Mouse (Mus musculus) hindbrain, postnatal 0 days (tissue): Measurements from ENCODE around the gene Kmt2e. TPM values are rescaled to one million over a fixed set of nuclear protein-coding genes. Genes with fewer than 3 reads are reported as not detected.

Experiments used
- ATAC-seq: fragments of 200-750 bp; cut with Nextera tagmentation; 2 replicates; pipeline ENCODE4 v1.8.0; 2017; ENCODE audit warnings: mild to moderate bottlenecking, moderate TSS enrichment, moderate library complexity
- DNase-seq: peaks from one replicate; pipeline ENCODE4 v3.0.0-alpha.2; 2015; ENCODE audit warnings: low spot score
- H3K27ac ChIP-seq: fragments of 300-500 bp; sonication (generic); 2 replicates; pipeline ENCODE4 v1.5.1; 2014; ENCODE audit warnings: mild to moderate bottlenecking
- H3K27me3 ChIP-seq: fragments of 300-500 bp; sonication (generic); 2 replicates; pipeline ENCODE4 v1.6.1; 2014; ENCODE audit warnings: low read length, mixed read lengths; ENCODE audit not compliant: insufficient read depth
- H3K36me3 ChIP-seq: fragments of 300-500 bp; sonication (generic); 2 replicates; pipeline ENCODE4 v1.6.1; 2014; ENCODE audit warnings: low read length, mixed read lengths; ENCODE audit not compliant: insufficient read depth
- H3K4me1 ChIP-seq: fragments of 300-500 bp; sonication (generic); 2 replicates; pipeline ENCODE4 v1.6.1; 2014; ENCODE audit warnings: antibody characterized with exemption, low read length, mixed read lengths; ENCODE audit not compliant: insufficient read depth
- H3K4me2 ChIP-seq: fragments of 300-500 bp; sonication (generic); 2 replicates; pipeline ENCODE4 v1.6.1; 2014; ENCODE audit warnings: low read depth, mild to moderate bottlenecking, low read length, moderate library complexity, mixed read lengths
- H3K4me3 ChIP-seq: fragments of 300-500 bp; sonication (generic); 2 replicates; pipeline ENCODE4 v1.5.1; 2014; ENCODE audit warnings: low read length
- H3K9ac ChIP-seq: fragments of 300-500 bp; sonication (generic); replicated peaks from 2 replicates; pipeline ENCODE4 v1.6.1; 2014; ENCODE audit warnings: mild to moderate bottlenecking, low read length, moderate library complexity, mixed read lengths
- H3K9me3 ChIP-seq: fragments of 300-500 bp; sonication (generic); 2 replicates; pipeline ENCODE4 v1.6.1; 2016; ENCODE audit warnings: low read length, mixed read lengths
- CTCF ChIP-seq: IDR thresholded peaks from 2 replicates; pipeline ENCODE4 v1.5.1; 2016; ENCODE audit warnings: antibody characterized with exemption, control low read depth, low read depth
- WGBS: fragments of 180-500 bp; shearing (Covaris S2); extraction: QIAGEN DNeasy Blood & Tissue Kit; methylation state at CpG from one replicate; pipeline ENCODE4 v1.1.7; 2014; 5-methylcytosine and 5-hydroxymethylcytosine counted together
- polyA plus RNA-seq: library from polyadenylated mRNA; unstranded; fragments of >200 nt; fragmentation: Nextera tagmentation; extraction: Ambion mirVana; gene quantifications from 2 replicates; pipeline ENCODE4 v1.2.1, GENCODE M21; 2015
- total RNA-seq: library from RNA; depleted of rRNA; stranded (reverse); fragments of >200 nt; gene quantifications from 2 replicates; pipeline ENCODE4 v1.2.3, GENCODE M21; 2014

Kmt2e gene
- total and polyA plus RNA-seq, 2 experiments from 2014 or later = 51.2 to 119 TPM

- Histone ChIP-seq H3K4me1 (no peaks in the 10 kb centered on the region), H3K9me3 (no peaks in the 10 kb centered on the region), H3K9ac (no peak overlapping the region), H3K27ac (no peak overlapping the region), H3K4me2 (no peak overlapping the region), H3K27me3 (no peaks in the 10 kb centered on the region), H3K4me3 (no peak overlapping the region), H3K36me3 (0 out of 2 replicates have a peak, but pooled peaks cover 4% of the 10 kb centered on the region)
- 90% methylated on average over 8 of the region's 8 CpGs for WGBS
- ATAC-seq (no peak), DNase-seq (no peak)
- TF ChIP-seq CTCF = no peak
Observed at GRCm38 (mm10) chr5:23464743-23465142, 30.5 kb downstream of the Kmt2e start.

DNA sequence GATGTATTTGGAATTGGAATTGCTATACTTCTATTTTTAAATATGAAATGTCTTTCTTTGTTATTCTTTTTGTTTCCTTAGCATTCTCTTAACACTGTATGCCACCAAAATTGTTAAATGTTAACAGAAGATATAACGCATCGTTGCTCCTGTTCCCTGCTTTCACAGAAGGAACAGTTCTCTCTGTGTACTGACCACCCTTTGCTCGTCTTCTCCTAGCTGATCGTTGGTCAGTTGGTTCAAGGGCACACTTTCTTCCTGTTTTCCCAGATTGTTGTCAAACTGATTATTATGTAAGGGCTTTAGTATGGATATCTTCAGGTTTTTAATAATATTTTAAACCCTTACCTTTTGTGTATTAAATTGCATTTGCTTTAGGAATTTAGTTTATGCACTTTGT, 32.3 kb downstream of the Kmt2e start:
- Histone ChIP-seq H3K27ac (no peak overlapping the region), H3K4me3 (no peak overlapping the region), H3K9me3 (no peaks in the 10 kb centered on the region), H3K36me3 (peaks cover 4% of the 10 kb centered on the region), H3K4me1 (no peaks in the 10 kb centered on the region), H3K9ac (no peak overlapping the region), H3K27me3 (no peaks in the 10 kb centered on the region), H3K4me2 (no peak overlapping the region)
- TF ChIP-seq CTCF = no peak
- no peak for ATAC-seq
- DNase-seq = no peak
- WGBS = 90% methylated on average over 4 of the region's 4 CpGs

DNA sequence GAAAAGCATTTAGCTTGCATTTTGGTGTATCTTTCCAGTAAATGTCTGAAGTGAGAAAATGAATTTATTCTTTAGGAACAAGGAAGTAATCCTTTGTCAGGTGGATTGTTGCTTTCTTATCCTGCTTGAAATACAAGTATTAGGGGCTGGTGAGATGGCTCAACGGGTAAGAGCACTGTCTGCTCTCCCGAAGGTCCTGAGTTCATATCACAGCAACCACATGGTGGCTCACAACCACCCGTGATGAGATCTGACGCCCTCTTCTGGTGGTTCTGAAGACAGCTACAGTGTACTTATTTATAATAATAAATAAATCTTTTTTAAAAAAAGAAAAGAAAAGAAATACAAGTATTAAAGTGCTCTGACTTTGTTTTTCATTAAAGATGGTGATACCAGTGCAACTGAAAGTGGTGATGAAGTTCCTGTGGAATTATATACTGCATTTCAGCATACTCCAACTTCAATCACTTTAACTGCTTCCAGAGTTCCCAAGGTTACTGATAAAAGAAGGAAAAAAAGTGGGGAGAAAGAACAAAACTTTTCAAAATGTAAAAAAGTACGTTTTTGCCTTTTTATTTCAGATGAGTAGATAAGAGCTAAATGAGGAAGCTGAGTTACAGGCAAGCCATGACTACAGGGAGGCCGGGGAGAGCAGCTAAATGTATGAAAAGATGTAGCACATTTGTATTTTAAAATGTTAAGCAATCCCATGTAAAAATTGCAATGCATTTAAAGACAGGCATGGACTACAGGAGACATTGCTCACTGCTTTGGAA, 39.0 kb downstream of the Kmt2e start:
- 70% methylated on average over 6 of the region's 6 CpGs for WGBS
- H3K36me3 ChIP-seq = peaks cover 8% of the 10 kb centered on the region

GRCm38 (mm10) chr5:23483811-23484210, 49.6 kb downstream of the Kmt2e start:
- 86% methylated on average over 7 of the region's 7 CpGs for WGBS
- H3K27ac ChIP-seq = no peak overlapping the region
- DNase-seq (no peak), ATAC-seq (no peak)
- no peak overlapping the region for H3K4me2 ChIP-seq
- H3K9me3 ChIP-seq = no peaks in the 10 kb centered on the region
- H3K4me1 ChIP-seq = no peaks in the 10 kb centered on the region
- H3K4me3 ChIP-seq = no peak overlapping the region
- no peak for TF ChIP-seq CTCF
- H3K36me3 ChIP-seq = peaks cover 50% of the 10 kb centered on the region
- no peaks in the 10 kb centered on the region for H3K27me3 ChIP-seq
- no peak overlapping the region for H3K9ac ChIP-seq

More for the DNA sequence above, 39.0 kb downstream of the Kmt2e start:
- no peak overlapping the region for H3K4me2 ChIP-seq
- TF ChIP-seq CTCF = peak; percentile 40
- no peak overlapping the region for H3K4me3 ChIP-seq
- ATAC-seq = no peak
- no peaks in the 10 kb centered on the region for H3K27me3 ChIP-seq
- no peaks in the 10 kb centered on the region for H3K4me1 ChIP-seq
- DNase-seq = no peak
- H3K9me3 ChIP-seq = no peaks in the 10 kb centered on the region
- H3K9ac ChIP-seq = no peak overlapping the region
- no peak overlapping the region for H3K27ac ChIP-seq

GRCm38 (mm10) chr5:23489231-23489630, 55.0 kb downstream of the Kmt2e start:
- peaks cover 58% of the 10 kb centered on the region for H3K36me3 ChIP-seq
- H3K9me3 ChIP-seq = no peaks in the 10 kb centered on the region
- no peak for DNase-seq
- no peak overlapping the region for H3K4me2 ChIP-seq
- no peak overlapping the region for H3K9ac ChIP-seq
- H3K27me3 ChIP-seq = no peaks in the 10 kb centered on the region
- no peak for TF ChIP-seq CTCF
- no peak overlapping the region for H3K27ac ChIP-seq
- H3K4me1 ChIP-seq = no peaks in the 10 kb centered on the region
- no peak overlapping the region for H3K4me3 ChIP-seq
- 74% methylated on average over 4 of the region's 4 CpGs for WGBS
- ATAC-seq = no peak

GRCm38 (mm10) chr5:23490797-23491196, 56.6 kb downstream of the Kmt2e start:
- H3K9me3 ChIP-seq = no peaks in the 10 kb centered on the region
- no peak overlapping the region for H3K4me3 ChIP-seq
- no peak overlapping the region for H3K9ac ChIP-seq
- H3K36me3 ChIP-seq = peaks cover 60% of the 10 kb centered on the region
- no peaks in the 10 kb centered on the region for H3K4me1 ChIP-seq
- ATAC-seq (0 out of 2 replicates have a peak, but pooled peaks have one; percentile 73), DNase-seq (peak; percentile 57)
- WGBS = 40% methylated on average over 2 of the region's 2 CpGs
- H3K27me3 ChIP-seq = no peaks in the 10 kb centered on the region
- H3K4me2 ChIP-seq = no peak overlapping the region
- no peak overlapping the region for H3K27ac ChIP-seq
- peak; percentile 67 for TF ChIP-seq CTCF

- H3K4me1 ChIP-seq = no peaks in the 10 kb centered on the region
- H3K9me3 ChIP-seq = no peaks in the 10 kb centered on the region
- H3K4me3 ChIP-seq = no peak overlapping the region
- 82% methylated on average over 3 of the region's 3 CpGs for WGBS
- no peak overlapping the region for H3K9ac ChIP-seq
- TF ChIP-seq CTCF = no peak
- no peak for DNase-seq
- H3K4me2 ChIP-seq = no peak overlapping the region
- no peak overlapping the region for H3K27ac ChIP-seq
- no peaks in the 10 kb centered on the region for H3K27me3 ChIP-seq
- H3K36me3 ChIP-seq = peaks cover 66% of the 10 kb centered on the region
- no peak for ATAC-seq
Observed at GRCm38 (mm10) chr5:23496396-23496795, 62.2 kb downstream of the Kmt2e start.
